Mouse (Mus musculus): ENCODE results near the gene Idh3a.
"Not testable (repeated sequence)": the region's sequence is repeated elsewhere in the genome, so short reads cannot be mapped to it uniquely, and the experiment has no call there.

The Idh3a gene

GRCm38 (mm10) chr9:54587863-54588262, 1.7 kb downstream of the Idh3a start:
- in situ Hi-C loops (cut with MboI, MseI): no loop called here

DNA sequence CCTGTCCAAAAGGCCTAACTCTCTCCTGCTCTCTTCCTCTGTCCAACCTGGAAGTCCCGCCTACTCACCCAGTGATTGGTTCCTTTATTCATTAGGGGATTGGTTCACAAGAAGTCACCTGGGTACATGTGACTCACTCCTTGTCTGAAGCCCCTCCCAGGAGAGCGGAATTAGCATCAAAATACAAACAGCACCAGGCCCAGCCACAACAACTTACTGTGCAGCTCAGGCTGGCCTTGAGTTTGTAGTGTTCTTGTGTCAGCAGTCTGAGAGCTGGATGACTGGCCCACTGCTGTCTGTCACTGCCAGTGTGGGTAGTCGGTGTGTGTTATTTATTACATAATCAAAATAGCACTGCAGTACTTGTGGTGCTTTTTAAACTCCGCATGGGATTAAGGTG, 7.5 kb downstream of the Idh3a start:
- in situ Hi-C loops (cut with MboI, MseI): not testable (repeated sequence)

DNA sequence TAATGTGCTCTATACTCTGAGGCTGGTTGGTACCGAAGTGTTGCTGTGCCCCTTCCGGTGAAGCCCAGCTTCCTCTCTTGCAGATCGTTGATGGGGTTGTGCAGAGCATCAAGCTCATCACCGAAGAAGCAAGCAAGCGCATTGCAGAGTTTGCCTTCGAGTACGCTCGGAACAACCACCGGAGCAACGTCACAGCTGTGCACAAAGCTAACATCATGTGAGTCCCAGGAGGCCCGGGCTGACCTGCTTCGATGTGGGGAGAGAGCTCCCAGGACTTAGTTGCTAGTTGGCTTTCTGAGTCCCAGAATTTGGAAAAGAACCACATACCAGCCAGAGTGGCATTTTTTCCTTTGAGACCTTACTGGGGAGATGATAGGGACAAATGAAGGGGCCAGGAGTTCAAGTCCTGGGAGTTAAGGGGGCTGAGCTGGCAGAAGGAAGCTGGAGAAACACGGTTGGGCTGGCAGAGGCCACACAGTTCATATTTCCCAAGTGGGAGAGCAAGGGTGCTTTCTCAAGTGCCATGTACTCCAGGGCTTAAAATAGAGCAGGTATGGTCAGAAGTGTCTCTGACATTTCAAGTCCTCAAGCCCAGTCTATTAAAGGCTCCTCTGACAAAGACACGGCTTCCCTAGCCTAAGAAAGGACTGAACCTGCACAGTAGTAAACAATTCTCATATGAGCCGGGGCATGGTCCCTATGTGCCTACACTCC, 10.8 kb downstream of the Idh3a start:
- in situ Hi-C loops (cut with MboI, MseI): no loop called here

DNA sequence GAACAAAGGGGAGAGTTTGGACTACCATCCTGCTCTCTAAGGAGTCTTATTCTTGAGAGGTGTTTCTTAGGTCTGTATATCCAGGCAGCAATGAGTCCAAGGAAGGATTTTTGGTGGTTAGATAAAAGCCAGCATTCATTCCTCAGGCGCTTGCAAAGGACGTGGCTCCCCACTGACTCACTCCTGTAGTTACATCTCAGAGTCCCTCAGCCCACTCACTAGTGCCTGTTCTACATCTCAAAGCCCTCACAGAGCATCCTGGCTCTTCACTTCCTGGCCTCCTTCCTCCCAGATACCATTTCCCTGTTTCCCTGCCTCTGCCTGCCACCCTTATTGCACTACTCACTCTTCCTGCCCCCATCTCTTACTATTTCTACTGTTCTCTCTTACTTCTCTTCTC, 16.3 kb downstream of the Idh3a start:
- in situ Hi-C loops (cut with MboI, MseI): no loop called here

DNA sequence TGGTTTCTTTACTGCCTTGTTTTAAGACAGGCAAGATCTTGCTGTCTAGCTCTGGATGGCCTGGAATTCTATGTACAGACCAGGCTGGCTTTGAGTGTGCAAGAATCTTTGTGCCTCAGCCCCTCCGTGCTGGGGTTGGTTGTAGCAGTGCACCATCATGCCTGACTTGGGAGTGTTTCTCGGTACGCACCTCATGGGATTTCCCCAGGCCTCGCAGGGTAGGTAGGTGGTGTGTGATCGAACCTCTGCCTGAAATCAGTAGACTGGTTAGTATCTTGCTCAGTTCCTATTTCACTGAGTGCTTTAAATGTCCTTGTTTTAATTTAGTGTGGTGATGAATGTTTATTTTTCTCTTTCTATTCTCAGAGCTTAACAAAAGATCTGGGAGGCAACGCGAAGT, 16.8 kb downstream of the Idh3a start:
- in situ Hi-C loops (cut with MboI, MseI): no loop called here

- in situ Hi-C loops (cut with MboI, MseI): no loop called here
Measured at GRCm38 (mm10) chr9:54604131-54604654, 18.1 kb downstream of the Idh3a start.

- in situ Hi-C loops (cut with MboI, MseI): no loop called here
Measured at GRCm38 (mm10) chr9:54604886-54605285, 18.8 kb downstream of the Idh3a start.

DNA sequence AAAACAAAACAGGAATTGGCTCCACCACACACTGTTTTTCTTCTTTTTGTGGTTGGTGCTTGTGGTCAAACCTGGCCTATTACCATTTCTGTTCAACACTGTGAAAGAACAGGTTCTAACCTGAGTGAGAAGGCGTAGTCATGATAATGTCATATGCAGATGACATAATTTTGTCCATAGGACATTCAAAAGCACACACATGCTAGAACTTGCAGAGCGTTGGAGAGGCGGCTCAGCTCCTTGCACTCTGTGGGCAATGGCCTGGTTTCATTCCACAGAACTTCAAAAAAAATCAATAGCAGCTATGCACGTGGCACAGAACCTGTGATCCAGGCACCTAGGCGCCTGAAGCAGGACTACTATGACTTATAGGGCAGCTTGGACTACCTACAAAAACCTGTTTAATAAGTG, 26.7 kb downstream of the Idh3a start:
- in situ Hi-C loops (cut with MboI, MseI): no loop called here

GRCm38 (mm10) chr9:54614182-54614850, 28.2 kb downstream of the Idh3a start:
- in situ Hi-C loops (cut with MboI, MseI): no loop called here

DNA sequence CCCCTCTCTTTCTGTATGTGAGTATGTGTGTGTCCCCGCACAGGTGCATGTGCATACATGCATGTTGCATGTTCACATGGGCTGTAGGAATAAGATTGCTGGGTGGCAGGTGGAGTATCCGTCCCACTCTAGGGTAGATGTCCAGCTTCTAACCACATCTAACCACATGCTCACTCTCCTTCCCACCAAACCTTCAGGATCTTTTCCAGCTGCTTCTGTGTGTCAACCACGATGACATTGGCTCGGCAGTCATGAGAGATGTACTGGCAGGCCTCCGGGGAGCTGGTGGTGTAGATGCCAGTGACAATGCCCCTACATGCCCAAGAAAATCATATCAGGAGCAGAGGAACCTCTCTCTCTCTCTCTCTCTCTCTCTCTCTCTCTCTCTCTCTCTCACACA, 41.1 kb downstream of the Idh3a start:
- in situ Hi-C loops (cut with MboI, MseI): no loop called here

- in situ Hi-C loops (cut with MboI, MseI): no loop called here
Measured at GRCm38 (mm10) chr9:54628752-54629151, 42.6 kb downstream of the Idh3a start.

- in situ Hi-C loops (cut with MboI, MseI): no loop called here
Measured at GRCm38 (mm10) chr9:54629613-54630261, 43.6 kb downstream of the Idh3a start.

DNA sequence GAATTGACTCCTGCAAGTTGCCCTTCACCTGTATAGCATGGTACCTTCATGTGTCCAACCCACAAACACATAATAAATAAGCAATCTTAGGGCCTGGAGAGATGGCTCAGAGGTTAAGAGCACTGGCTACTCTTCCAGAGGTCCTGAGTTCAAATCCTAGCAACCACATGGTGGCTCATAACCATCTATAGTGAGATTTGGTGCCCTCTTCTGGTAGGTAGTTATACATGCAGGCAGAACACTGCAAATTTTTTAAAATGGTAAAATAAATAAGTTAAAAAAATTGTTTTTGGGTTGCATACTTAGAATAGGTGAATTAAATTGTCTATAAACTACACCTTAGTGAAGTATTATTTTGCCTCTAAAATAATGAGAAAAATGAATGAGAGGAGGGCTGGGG, 44.8 kb downstream of the Idh3a start:
- in situ Hi-C loops (cut with MboI, MseI): no loop called here

DNA sequence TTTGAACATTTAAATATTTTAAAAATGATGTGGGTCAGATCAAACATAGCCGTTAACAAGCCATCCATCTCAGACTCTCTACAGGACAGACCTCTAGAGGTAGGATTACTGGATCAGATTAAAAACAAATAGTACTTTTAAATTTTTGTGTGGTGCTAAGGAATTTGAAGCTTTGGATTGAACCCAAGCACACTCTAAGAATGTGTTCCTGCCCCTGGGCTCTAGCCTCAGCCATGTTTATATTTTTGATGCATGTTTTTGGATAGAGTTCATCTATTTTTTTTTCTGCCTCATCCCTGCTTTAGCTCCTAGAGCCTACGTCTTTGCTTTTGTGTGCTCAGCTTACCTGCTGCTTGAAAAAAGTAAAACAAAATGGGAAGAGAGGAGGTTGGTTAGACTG, 47.3 kb downstream of the Idh3a start:
- in situ Hi-C loops (cut with MboI, MseI): no loop called here

DNA sequence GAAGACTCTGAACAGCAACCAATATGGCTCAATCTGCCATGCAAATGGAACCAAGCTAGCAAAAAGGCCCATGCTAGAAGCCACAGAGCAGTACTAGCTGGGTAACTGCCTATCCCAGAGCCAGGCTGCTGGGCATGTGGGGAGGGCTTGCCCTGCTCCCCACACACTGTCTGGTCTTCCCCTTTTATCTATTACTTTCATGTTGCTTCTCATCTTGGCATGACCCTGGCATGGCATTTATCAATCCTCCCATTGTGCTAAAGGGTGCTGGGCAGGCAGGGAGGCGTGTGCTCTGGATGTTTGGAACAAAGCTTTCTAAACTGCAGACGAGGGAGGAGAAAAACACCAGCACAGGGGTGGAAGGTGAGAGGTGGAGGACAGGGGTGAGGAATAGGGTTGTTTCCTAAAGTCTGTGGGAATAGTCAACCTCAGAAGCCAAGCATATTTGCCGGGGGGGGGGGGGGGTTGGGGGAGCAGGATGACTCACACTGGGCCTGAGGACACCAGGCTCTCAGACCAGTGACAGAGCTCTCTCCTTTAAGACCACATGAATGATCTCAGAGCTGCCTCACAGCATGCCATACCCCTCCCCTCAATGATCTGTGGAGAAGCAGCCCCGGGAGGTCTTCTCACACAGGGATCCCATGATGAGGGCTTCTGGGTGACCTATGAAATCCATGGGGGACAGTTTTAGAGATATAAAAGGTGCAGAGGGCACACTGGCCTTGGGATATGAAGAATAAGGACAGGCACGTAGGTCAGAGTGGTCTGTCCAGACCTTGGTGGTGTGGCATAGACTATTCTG, 51.6 kb downstream of the Idh3a start:
- in situ Hi-C loops (cut with MboI, MseI): no loop called here

DNA sequence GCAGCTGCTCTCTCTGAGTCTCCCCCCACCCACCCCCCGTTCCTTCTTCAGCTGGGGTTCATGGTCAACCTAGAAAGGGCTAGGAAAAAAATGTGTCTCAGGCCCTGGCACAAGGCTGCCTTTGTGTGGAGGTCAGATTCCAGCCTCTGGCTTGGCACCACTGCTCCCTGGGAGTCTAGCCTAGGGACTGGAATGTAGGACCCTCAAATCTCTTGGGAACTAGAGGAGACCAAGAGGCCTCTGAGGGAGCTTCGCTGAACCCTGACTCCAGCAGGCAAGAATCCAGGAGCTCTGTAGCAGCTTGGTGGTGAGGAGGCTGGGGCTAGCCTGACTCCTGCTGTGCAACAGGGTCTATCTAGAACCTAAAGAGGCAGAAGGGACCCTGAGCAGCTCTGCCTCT, 53.1 kb downstream of the Idh3a start:
- in situ Hi-C loops (cut with MboI, MseI): no loop called here

- in situ Hi-C loops (cut with MboI, MseI): no loop called here
Measured at GRCm38 (mm10) chr9:54641548-54641947, 55.4 kb downstream of the Idh3a start.

GRCm38 (mm10) chr9:54642149-54642548, 56.0 kb downstream of the Idh3a start:
- in situ Hi-C loops (cut with MboI, MseI): no loop called here

- in situ Hi-C loops (cut with MboI, MseI): no loop called here
Measured at GRCm38 (mm10) chr9:54642556-54642955, 56.4 kb downstream of the Idh3a start.

DNA sequence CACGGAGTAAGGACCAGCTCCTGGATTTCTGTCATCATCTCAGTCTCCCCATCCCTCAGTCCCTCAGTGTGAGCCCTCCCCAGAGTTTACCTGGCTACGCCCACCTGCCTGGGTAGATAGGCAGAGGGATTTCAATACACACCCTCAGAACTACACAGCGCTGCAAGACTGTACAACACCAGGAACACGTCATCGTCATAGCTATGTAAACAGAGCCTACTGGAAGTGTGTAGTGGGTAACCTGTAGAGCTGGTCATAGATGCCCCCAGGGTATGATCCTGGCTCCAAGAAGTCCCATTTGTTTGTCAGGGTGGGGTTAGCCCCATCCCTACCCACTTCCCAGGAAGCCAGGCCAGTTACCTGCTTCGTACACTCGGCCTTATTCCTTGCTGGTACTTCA, 57.0 kb downstream of the Idh3a start:
- in situ Hi-C loops (cut with MboI, MseI): no loop called here

DNA sequence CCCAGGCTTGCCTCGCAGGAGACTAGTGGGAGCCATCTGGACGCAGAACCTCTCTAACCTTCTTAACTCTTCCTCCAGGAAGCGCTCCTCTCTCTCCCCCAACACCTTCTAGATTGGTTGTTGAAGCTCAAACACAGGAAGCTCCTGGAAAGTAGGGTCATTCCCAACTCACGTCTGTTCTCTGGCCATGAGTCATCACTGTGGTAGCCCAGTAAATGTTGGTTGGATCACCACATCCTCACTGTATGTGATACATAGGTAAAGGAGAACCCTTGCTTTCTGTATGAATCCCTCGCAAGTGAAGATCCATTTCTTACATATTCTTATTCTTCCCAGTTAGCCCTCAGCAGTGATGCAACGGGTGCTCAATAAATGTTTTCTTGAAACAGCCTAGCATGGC, 59.4 kb downstream of the Idh3a start:
- in situ Hi-C loops (cut with MboI, MseI): no loop called here

DNA sequence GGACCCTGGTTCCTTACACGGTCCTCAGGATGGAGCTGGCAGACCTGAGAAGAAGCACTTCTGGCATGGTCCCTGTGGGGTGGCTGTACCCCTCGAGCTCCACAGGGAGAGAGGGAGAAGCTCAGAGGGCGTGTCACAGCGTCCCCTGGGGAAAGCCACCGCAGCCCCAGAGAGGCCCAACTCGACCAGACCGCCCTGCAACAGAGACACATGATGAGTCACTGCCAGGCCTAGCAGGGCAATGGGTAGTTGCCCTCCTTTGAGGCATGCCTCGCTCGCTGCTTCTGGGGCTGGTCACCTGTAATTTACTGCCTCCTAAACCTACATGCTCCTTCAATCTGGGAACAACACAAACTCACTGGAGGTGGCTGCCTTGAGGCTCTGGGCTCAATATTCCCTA, 60.1 kb downstream of the Idh3a start:
- in situ Hi-C loops (cut with MboI, MseI): no loop called here
